Mouse (Mus musculus) liver, embryonic 15.5 days (tissue): Measurements from ENCODE around the gene Lhx1. TPM values are rescaled to one million over a fixed set of nuclear protein-coding genes. Genes with fewer than 3 reads are reported as not detected.

Source experiments
- ATAC-seq: fragments of 200-750 bp; cut with Nextera tagmentation; 2 replicates; pipeline ENCODE4 v1.8.0; 2017; ENCODE audit warnings: moderate number of reproducible peaks, mild to moderate bottlenecking, moderate library complexity; ENCODE audit not compliant: insufficient read depth
- H3K27ac ChIP-seq: fragments of 300-500 bp; sonication (generic); replicated peaks from 2 replicates; pipeline ENCODE4 v1.5.1; 2015; ENCODE audit warnings: mild to moderate bottlenecking, inconsistent platforms
- H3K27me3 ChIP-seq: fragments of 300-500 bp; sonication (generic); 2 replicates; pipeline ENCODE4 v1.6.1; 2015; ENCODE audit warnings: mild to moderate bottlenecking, inconsistent platforms
- H3K36me3 ChIP-seq: fragments of 300-500 bp; sonication (generic); replicated peaks from 2 replicates; pipeline ENCODE4 v1.6.1; 2015; ENCODE audit warnings: moderate library complexity, mild to moderate bottlenecking, inconsistent platforms
- H3K4me1 ChIP-seq: fragments of 300-500 bp; sonication (generic); replicated peaks from 2 replicates; pipeline ENCODE4 v1.6.1; 2015; ENCODE audit warnings: inconsistent platforms
- H3K4me2 ChIP-seq: fragments of 300-500 bp; sonication (generic); 2 replicates; pipeline ENCODE4 v1.6.1; 2015; ENCODE audit warnings: moderate library complexity, mild to moderate bottlenecking, inconsistent platforms
- H3K4me3 ChIP-seq: fragments of 300-500 bp; sonication (generic); replicated peaks from 2 replicates; pipeline ENCODE4 v1.5.1; 2015; ENCODE audit warnings: mild to moderate bottlenecking, inconsistent platforms
- H3K9ac ChIP-seq: fragments of 300-500 bp; sonication (generic); 2 replicates; pipeline ENCODE4 v1.6.1; 2015; ENCODE audit warnings: moderate library complexity, mild to moderate bottlenecking, inconsistent platforms
- H3K9me3 ChIP-seq: fragments of 300-500 bp; sonication (generic); replicated peaks from 2 replicates; pipeline ENCODE4 v1.6.1; 2016; ENCODE audit warnings: inconsistent platforms
- WGBS: fragments of 180-500 bp; shearing (Covaris S2); methylation state at CpG from one replicate; pipeline ENCODE4 v1.1.7; 2015; ENCODE audit warnings: mixed read lengths; ENCODE audit not compliant: insufficient replicate concordance; 5-methylcytosine and 5-hydroxymethylcytosine counted together
- polyA plus RNA-seq: library from polyadenylated mRNA; unstranded; fragments of >200 nt; fragmentation: Nextera tagmentation; extraction: Ambion mirVana; gene quantifications from 2 replicates; pipeline ENCODE4 v1.2.1, GENCODE M21; 2015

Gene Lhx1
- polyA plus RNA-seq, 1 experiment from 2014 or later: 0.05 TPM

DNA sequence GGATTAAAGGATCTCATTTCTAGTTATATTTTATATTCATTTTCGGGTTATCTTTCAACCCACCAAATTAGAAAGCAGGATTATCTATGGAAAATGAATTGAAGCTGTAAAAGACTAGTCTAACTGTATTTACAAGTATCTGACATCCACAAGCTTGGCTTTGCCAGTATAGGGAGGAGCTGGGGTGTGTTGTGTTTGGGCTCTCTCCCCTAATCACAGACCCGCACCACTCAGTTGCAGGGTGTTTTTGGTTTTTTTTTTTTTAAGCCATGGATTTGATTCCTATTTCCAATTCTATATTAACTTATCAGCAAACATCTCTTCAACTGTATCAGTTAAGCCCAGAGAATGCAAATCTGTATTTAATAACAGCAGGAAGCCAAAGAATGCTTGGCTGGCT is 7.9 kb downstream of the Lhx1 start:
- H3K4me1 ChIP-seq: peaks cover 15% of the 10 kb centered on the region

GRCm38 (mm10) chr11:84516501-84517240 is 8.7 kb downstream of the Lhx1 start:
- no peaks in the 10 kb centered on the region for H3K9me3 ChIP-seq
- H3K27me3 ChIP-seq: peaks cover 74% of the 10 kb centered on the region
- no peak overlapping the region for H3K9ac ChIP-seq
- no peaks in the 10 kb centered on the region for H3K36me3 ChIP-seq
- no peak overlapping the region for H3K27ac ChIP-seq
- WGBS: 7% methylated on average over 14 of the region's 14 CpGs
- ATAC-seq: no peak
- no peak overlapping the region for H3K4me2 ChIP-seq
- H3K4me1 ChIP-seq: peaks cover 23% of the 10 kb centered on the region
- H3K4me3 ChIP-seq: no peak overlapping the region

More for the DNA sequence above, 7.9 kb downstream of the Lhx1 start:
- no peak overlapping the region for H3K4me2 ChIP-seq
- no peaks in the 10 kb centered on the region for H3K9me3 ChIP-seq
- H3K27ac ChIP-seq: no peak overlapping the region
- H3K36me3 ChIP-seq: no peaks in the 10 kb centered on the region
- 20% methylated on average over 2 of the region's 2 CpGs for WGBS
- H3K27me3 ChIP-seq: peaks cover 82% of the 10 kb centered on the region
- no peak for ATAC-seq
- no peak overlapping the region for H3K4me3 ChIP-seq
- H3K9ac ChIP-seq: no peak overlapping the region

- peaks cover 22% of the 10 kb centered on the region for H3K36me3 ChIP-seq
- peak within 1 kb of the TSS; percentile 84 for H3K9ac ChIP-seq
- peak within 1 kb of the TSS; percentile 71 for H3K27ac ChIP-seq
- H3K4me2 ChIP-seq: peak within 1 kb of the TSS; percentile 98
- peaks cover 23% of the 10 kb centered on the region for H3K4me1 ChIP-seq
- H3K4me3 ChIP-seq: peak within 1 kb of the TSS; percentile 89
- peak; percentile 97 for ATAC-seq
- peaks cover 42% of the 10 kb centered on the region for H3K27me3 ChIP-seq
- H3K9me3 ChIP-seq: no peaks in the 10 kb centered on the region
- under 1% methylated on average over 80 of the region's 80 CpGs for WGBS
These were observed 11.9 kb downstream of the Lhx1 start, which contains the start of gene Aatf for GRCm38 (mm10) chr11:84513171-84514116. TSS of gene Aatf (minus strand) at chr11:84513522.

GRCm38 (mm10) chr11:84512031-84512430 is 13.3 kb downstream of the Lhx1 start:
- Histone ChIP-seq H3K27ac (no peak overlapping the region), H3K4me3 (peak overlapping the region; percentile 89), H3K36me3 (peaks cover 35% of the 10 kb centered on the region), H3K4me1 (peaks cover 23% of the 10 kb centered on the region), H3K9me3 (no peaks in the 10 kb centered on the region), H3K9ac (0 out of 2 replicates have a peak overlapping the region, but pooled peaks have one; percentile 84), H3K4me2 (peak overlapping the region; percentile 98), H3K27me3 (peaks cover 30% of the 10 kb centered on the region)
- WGBS: 86% methylated on average over 1 of the region's 1 CpGs
- no peak for ATAC-seq

DNA sequence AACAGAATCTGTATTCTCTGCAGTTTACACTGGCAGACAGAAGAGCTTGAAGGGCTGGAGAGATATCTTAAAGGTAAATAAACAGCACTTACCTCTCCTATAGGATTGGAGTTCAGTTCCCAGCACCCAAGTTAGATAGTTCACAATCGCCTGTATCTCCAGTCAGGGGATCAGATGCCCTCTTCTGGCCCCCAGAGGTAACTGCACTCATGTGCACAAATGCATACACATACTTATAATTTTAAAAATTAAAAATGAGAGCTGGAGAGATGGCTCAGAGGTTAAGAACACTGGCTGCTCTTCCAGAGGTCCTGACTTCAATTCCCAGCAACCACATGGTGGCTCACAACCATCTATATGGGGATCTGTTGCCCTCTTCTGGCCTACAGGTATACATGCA is 21.0 kb downstream of the Lhx1 start:
- Histone ChIP-seq H3K9ac (no peak overlapping the region), H3K4me1 (no peaks in the 10 kb centered on the region), H3K4me3 (no peak overlapping the region), H3K27me3 (no peaks in the 10 kb centered on the region), H3K36me3 (peaks cover 47% of the 10 kb centered on the region), H3K27ac (no peak overlapping the region), H3K9me3 (no peaks in the 10 kb centered on the region), H3K4me2 (no peak overlapping the region)
- ATAC-seq: no peak
- 91% methylated on average over 1 of the region's 1 CpGs for WGBS

- Histone ChIP-seq H3K4me1 (no peaks in the 10 kb centered on the region), H3K9me3 (no peaks in the 10 kb centered on the region), H3K27ac (no peak overlapping the region), H3K4me2 (no peak overlapping the region), H3K4me3 (no peak overlapping the region), H3K9ac (no peak overlapping the region), H3K36me3 (peaks cover 23% of the 10 kb centered on the region), H3K27me3 (no peaks in the 10 kb centered on the region)
- 68% methylated on average over 2 of the region's 2 CpGs for WGBS
- no peak for ATAC-seq
These were observed 27.4 kb downstream of the Lhx1 start for GRCm38 (mm10) chr11:84497944-84498343.

- Histone ChIP-seq H3K4me2 (no peak overlapping the region), H3K36me3 (peaks cover 25% of the 10 kb centered on the region), H3K9ac (no peak overlapping the region), H3K4me3 (no peak overlapping the region), H3K27me3 (no peaks in the 10 kb centered on the region), H3K4me1 (no peaks in the 10 kb centered on the region), H3K27ac (no peak overlapping the region), H3K9me3 (no peaks in the 10 kb centered on the region)
- ATAC-seq: no peak
These were observed 28.4 kb downstream of the Lhx1 start for GRCm38 (mm10) chr11:84496901-84497300.

DNA sequence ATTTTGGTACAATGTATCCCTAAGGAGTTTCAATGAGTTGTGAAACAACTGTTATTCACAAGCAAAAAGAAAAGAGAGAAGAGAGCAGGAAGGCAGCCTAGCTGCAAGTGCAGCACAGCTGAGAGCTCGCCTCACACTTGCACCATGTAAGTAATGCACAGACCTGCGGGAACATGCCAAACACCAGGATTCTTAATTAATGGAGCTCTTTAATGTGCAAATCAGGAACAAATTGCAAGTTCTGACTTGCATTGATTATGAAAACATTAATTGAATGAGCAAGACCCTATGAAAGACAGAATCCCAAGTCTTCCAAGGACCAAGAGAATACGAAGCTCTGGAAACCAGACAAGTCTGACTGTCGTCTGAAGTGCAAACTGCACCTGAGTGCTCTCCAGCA is 29.6 kb downstream of the Lhx1 start:
- H3K9ac ChIP-seq: no peak overlapping the region
- H3K36me3 ChIP-seq: peaks cover 31% of the 10 kb centered on the region
- H3K27me3 ChIP-seq: no peaks in the 10 kb centered on the region
- no peak overlapping the region for H3K4me2 ChIP-seq
- no peaks in the 10 kb centered on the region for H3K9me3 ChIP-seq
- no peaks in the 10 kb centered on the region for H3K4me1 ChIP-seq
- ATAC-seq: no peak
- no peak overlapping the region for H3K4me3 ChIP-seq
- 69% methylated on average over 4 of the region's 4 CpGs for WGBS
- H3K27ac ChIP-seq: no peak overlapping the region

GRCm38 (mm10) chr11:84481661-84482060 is 43.7 kb downstream of the Lhx1 start:
- WGBS: 71% methylated on average over 7 of the region's 7 CpGs
- H3K4me1 ChIP-seq: no peaks in the 10 kb centered on the region
- no peak overlapping the region for H3K27ac ChIP-seq
- H3K4me3 ChIP-seq: no peak overlapping the region
- H3K36me3 ChIP-seq: no peaks in the 10 kb centered on the region
- no peaks in the 10 kb centered on the region for H3K9me3 ChIP-seq
- no peak overlapping the region for H3K4me2 ChIP-seq
- no peak overlapping the region for H3K9ac ChIP-seq
- ATAC-seq: no peak
- no peaks in the 10 kb centered on the region for H3K27me3 ChIP-seq

GRCm38 (mm10) chr11:84480451-84480850 is 44.9 kb downstream of the Lhx1 start:
- Histone ChIP-seq H3K4me2 (no peak overlapping the region), H3K4me3 (no peak overlapping the region), H3K36me3 (no peaks in the 10 kb centered on the region), H3K9me3 (no peaks in the 10 kb centered on the region), H3K27ac (no peak overlapping the region), H3K4me1 (no peaks in the 10 kb centered on the region), H3K9ac (no peak overlapping the region), H3K27me3 (no peaks in the 10 kb centered on the region)
- ATAC-seq: no peak
- WGBS: 72% methylated on average over 3 of the region's 3 CpGs

DNA sequence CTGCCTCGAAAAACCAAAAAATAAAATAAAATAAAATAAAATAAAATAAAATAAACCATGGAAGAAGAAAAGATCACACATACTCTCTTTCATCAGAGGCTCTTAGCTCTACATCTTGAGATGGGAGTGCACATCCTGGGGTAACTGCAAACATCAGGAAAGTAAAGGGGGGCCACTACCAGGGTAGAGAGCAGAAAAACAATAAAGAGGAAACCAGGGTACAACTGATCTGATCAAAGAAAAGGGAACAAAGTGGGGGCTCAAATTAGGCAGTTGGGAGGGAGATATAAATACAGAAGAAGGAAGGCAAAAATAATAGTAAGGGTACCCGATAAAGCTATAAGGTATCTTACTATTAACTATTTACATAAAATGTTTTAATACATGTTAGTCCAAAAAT is 48.7 kb downstream of the Lhx1 start:
- H3K9ac ChIP-seq: no peak overlapping the region
- H3K4me3 ChIP-seq: no peak overlapping the region
- no peak overlapping the region for H3K27ac ChIP-seq
- H3K4me1 ChIP-seq: no peaks in the 10 kb centered on the region
- peaks cover 9% of the 10 kb centered on the region for H3K36me3 ChIP-seq
- no peaks in the 10 kb centered on the region for H3K27me3 ChIP-seq
- WGBS: 54% methylated on average over 2 of the region's 2 CpGs
- H3K4me2 ChIP-seq: no peak overlapping the region
- H3K9me3 ChIP-seq: no peaks in the 10 kb centered on the region
- ATAC-seq: no peak
